Mouse (Mus musculus) layer of hippocampus, adult 2 months (tissue): Measurements from ENCODE around the gene Kif1b. TPM values are rescaled to one million over a fixed set of nuclear protein-coding genes. Genes with fewer than 3 reads are reported as not detected.
"Not testable (repeated sequence)": the region's sequence is repeated elsewhere in the genome, so short reads cannot be mapped to it uniquely, and the experiment has no call there.

Experiments used
- DNase-seq, 2 experiments: peaks; one replicate each; pipeline ENCODE4 v3.0.0; 2022; ENCODE audit warnings: low spot score in 2 of 2
- H3K27ac ChIP-seq: fragments of 200-600 bp; 2 replicates; pipeline ENCODE4 v1.8.1; 2022
- H3K4me3 ChIP-seq: fragments of 200-600 bp; 2 replicates; pipeline ENCODE4 v1.8.1; 2022; ENCODE audit warnings: mild to moderate bottlenecking
- CTCF ChIP-seq: fragments of 200-600 bp; conservative IDR thresholded peaks from 2 replicates; pipeline ENCODE4 v1.8.1; 2022; ENCODE audit warnings: antibody characterized with exemption, mild to moderate bottlenecking, moderate library complexity
- total RNA-seq, 2 experiments: library from RNA; stranded (reverse); gene quantifications; 2 replicates each; pipeline ENCODE4 v1.2.3; 2021

Gene Kif1b
- total RNA-seq, 2 experiments from 2014 or later, result 403 to 414 TPM

- peak; percentile 79 for TF ChIP-seq CTCF
- no peak overlapping the region for H3K4me3 ChIP-seq
- no peak for DNase-seq
- H3K27ac ChIP-seq, result no peak overlapping the region
Observed at GRCm38 (mm10) chr4:149182755-149183154, 124.7 kb downstream of the Kif1b start.

GRCm38 (mm10) chr4:149182192-149182591 lies 125.3 kb downstream of the Kif1b start:
- Histone ChIP-seq H3K4me3 (no peak overlapping the region), H3K27ac (no peak overlapping the region)
- DNase-seq, result no peak
- no peak for TF ChIP-seq CTCF

- no peak for DNase-seq
- peak overlapping the region; percentile 43; the same call in 1 of the 2 replicates for H3K27ac ChIP-seq
- no peak overlapping the region for H3K4me3 ChIP-seq
- TF ChIP-seq CTCF, result no peak
Observed at GRCm38 (mm10) chr4:149179573-149179972, 127.9 kb downstream of the Kif1b start.

GRCm38 (mm10) chr4:149179160-149179559 lies 128.3 kb downstream of the Kif1b start:
- no peak for TF ChIP-seq CTCF
- DNase-seq, result no peak
- H3K4me3 ChIP-seq, result no peak overlapping the region
- peak overlapping the region; percentile 43; the same call in 1 of the 2 replicates for H3K27ac ChIP-seq

GRCm38 (mm10) chr4:149178328-149178727 lies 129.2 kb downstream of the Kif1b start:
- no peak overlapping the region for H3K27ac ChIP-seq
- no peak for DNase-seq
- TF ChIP-seq CTCF, result no peak
- no peak overlapping the region for H3K4me3 ChIP-seq

GRCm38 (mm10) chr4:149177046-149177445 lies 130.4 kb downstream of the Kif1b start:
- no peak for TF ChIP-seq CTCF
- Histone ChIP-seq H3K4me3 (no peak overlapping the region), H3K27ac (no peak overlapping the region)
- DNase-seq, result no peak

GRCm38 (mm10) chr4:149176645-149177044 lies 130.8 kb downstream of the Kif1b start:
- no peak for DNase-seq
- no peak for TF ChIP-seq CTCF
- Histone ChIP-seq H3K27ac (no peak overlapping the region), H3K4me3 (no peak overlapping the region)

GRCm38 (mm10) chr4:149173661-149174060 lies 133.8 kb downstream of the Kif1b start:
- TF ChIP-seq CTCF, result no peak
- Histone ChIP-seq H3K4me3 (no peak overlapping the region), H3K27ac (peak overlapping the region; percentile 68; the same call in 1 of the 2 replicates)
- no peak for DNase-seq

GRCm38 (mm10) chr4:149172666-149173065 lies 134.8 kb downstream of the Kif1b start:
- Histone ChIP-seq H3K4me3 (no peak overlapping the region), H3K27ac (peak overlapping the region; percentile 68; the same call in 1 of the 2 replicates)
- DNase-seq, result no peak
- no peak for TF ChIP-seq CTCF

- TF ChIP-seq CTCF, result peak; percentile 50
- peak overlapping the region; percentile 68; the same call in 1 of the 2 replicates for H3K27ac ChIP-seq
- no peak overlapping the region for H3K4me3 ChIP-seq
- no peak for DNase-seq
Observed at GRCm38 (mm10) chr4:149172083-149172482, 135.4 kb downstream of the Kif1b start.

GRCm38 (mm10) chr4:149171581-149171981 lies 135.9 kb downstream of the Kif1b start:
- TF ChIP-seq CTCF, result no peak
- Histone ChIP-seq H3K4me3 (no peak overlapping the region), H3K27ac (no peak overlapping the region)
- DNase-seq, result no peak

GRCm38 (mm10) chr4:149170394-149170931 lies 137.0 kb downstream of the Kif1b start:
- Histone ChIP-seq H3K4me3 (no peak overlapping the region), H3K27ac (no peak overlapping the region; the same call in 1 of the 2 replicates)
- DNase-seq, result no peak
- TF ChIP-seq CTCF, result no peak

- not testable (repeated sequence) for H3K27ac ChIP-seq, H3K4me3 ChIP-seq, DNase-seq
Observed at GRCm38 (mm10) chr4:149169926-149170325, 137.6 kb downstream of the Kif1b start.

- no peak for DNase-seq
- no peak overlapping the region for H3K27ac ChIP-seq
- no peak for TF ChIP-seq CTCF
- no peak overlapping the region for H3K4me3 ChIP-seq
Observed at GRCm38 (mm10) chr4:149168016-149168415, 139.5 kb downstream of the Kif1b start.
